Mouse (Mus musculus) hindlimb bud, embryonic 11.5 days (tissue): ENCODE measurements around the gene Ffar4.
A peak's percentile ranks its signal among the peaks of the same experiment; 100 is the strongest.

Experiments used
- DNase-seq: peaks from one replicate; pipeline ENCODE4 v3.0.0-alpha.2; 2012; ENCODE audit warnings: low read depth, low spot score; ENCODE audit errors: extremely low spot score

Gene Ffar4

DNA sequence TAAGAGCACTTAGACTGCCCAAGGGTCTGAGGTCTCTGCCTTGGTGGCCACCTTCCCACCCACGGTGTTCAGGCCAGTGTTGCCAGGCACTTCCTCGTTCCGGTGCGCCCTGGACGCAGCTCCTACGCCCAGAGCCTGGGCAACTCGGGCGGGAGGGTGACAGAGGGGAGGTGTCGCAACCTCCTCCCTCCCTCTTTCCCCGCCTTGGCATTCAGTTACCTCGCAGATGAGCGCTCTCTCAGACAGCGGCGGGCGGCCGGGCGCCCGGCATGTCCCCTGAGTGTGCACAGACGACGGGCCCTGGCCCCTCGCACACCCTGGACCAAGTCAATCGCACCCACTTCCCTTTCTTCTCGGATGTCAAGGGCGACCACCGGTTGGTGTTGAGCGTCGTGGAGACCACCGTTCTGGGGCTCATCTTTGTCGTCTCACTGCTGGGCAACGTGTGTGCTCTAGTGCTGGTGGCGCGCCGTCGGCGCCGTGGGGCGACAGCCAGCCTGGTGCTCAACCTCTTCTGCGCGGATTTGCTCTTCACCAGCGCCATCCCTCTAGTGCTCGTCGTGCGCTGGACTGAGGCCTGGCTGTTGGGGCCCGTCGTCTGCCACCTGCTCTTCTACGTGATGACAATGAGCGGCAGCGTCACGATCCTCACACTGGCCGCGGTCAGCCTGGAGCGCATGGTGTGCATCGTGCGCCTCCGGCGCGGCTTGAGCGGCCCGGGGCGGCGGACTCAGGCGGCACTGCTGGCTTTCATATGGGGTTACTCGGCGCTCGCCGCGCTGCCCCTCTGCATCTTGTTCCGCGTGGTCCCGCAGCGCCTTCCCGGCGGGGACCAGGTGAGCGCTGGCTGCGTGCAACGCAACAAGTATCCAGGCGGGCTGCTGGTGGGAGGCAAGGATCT is at the start of gene Ffar4:
Gene Ffar4, plus strand, starts transcription at position 214 of the 901 bp plus-strand sequence.
- no peak for DNase-seq

DNA sequence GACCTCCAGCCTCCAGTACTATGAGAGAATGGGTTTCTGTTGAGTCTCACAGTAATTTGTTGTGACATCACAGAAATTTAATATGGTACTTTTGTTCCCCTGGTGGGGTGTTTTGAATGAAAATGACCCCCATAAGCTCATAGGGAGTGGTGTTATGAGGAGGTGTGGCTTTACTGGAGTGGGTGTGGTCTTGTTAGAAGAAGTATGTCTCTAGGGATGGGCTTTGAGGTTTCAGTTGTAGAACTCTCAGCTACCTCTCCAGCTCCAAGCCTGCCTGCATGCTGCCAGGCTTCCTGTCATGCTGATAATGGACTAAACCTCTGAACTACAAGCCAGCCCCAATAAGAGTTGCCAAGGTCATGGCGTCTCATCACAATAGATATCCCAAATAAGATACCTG is 47.2 kb upstream of the Ffar4 start:
- no peak for DNase-seq

DNA sequence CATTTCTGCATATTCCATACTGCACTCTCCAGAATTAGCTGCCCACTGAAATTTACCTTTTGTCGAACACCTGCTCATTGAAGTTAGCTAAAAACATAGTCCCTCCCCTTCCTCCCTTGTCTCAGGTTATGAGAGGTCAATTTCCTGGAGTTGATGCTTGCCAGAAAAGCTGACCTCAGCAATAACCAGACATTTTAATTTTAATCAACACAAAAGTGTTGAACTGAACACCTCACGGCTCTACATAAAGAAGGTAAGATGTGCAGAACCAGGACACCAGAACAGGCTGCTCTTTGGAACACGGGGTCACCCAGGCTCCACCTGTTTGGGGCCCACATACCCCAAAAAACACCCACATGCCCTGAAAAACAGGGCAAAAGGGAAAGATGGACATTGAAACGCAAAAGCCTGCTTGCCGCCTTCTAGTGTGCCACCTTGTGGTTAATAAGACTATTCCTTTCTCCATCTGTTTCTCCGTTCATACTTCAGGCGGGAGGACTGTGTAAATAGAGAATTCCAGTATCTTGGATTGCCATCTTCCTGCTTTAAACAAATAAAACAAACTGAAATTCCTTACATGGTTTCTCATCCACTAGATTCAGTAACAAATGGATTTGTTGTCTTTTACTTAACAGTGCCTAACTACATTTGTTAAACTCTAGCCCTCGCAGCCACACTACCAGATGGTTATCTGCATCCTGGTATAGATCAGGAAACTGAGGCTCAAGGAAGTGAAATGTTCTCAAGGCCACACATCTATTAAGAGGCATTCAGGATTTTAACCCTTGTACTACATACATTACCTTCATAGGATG is 43.4 kb upstream of the Ffar4 start:
- DNase-seq: no peak

DNA sequence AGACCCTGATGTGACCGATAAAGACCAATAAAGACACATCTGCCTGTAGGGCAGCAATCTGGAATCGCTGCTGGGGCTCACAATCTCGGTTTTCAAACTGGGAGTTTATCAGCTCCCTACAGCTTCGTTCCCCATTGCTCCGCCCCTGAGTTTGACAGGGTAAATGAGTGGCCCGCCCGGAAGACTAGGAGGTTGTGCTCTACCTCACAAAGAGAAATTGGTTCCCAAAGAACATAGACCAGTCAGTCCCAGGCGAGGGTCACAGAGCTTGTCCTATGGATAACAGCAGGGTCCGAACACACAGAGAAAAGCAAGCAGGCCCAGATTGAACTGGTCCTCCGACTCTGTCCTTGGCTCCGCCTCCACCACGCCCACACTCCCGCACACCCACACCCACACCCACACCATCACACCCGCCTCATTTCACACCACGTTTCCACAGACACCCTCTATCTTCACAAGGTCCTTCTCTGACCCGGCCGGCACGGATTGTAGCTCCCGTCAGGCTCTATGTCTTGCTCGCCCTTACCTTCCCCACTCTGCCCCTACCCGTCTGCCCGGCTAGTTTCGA is 42.6 kb upstream of the Ffar4 start:
- DNase-seq: no peak

DNA sequence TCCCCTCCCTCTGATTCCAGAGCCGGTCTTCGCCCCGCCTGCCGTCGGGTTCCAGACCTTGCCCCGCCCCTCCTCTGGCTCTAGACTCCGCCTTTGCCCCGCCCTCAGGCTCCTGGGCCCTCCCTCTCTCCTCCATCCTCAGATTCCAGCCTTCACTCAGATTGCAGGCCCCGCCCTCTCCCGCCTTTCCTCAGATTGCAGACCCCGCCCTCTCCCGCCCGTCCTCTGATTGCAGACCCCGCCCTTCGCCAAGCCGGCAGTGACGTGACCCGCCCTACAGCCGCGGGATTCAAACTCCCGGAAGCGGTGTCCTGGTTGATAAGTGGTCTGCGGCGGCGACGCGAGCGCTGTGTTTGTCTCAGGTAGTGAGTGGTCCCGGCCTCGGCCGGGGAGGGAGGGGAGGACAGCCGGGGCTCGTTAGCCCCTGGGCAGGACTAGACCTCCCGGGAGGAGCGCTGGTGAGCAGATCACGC is 42.1 kb upstream of the Ffar4 start, which contains the start of gene Cep55:
Gene Cep55, plus strand, starts transcription at position 292 of the 473 bp plus-strand sequence.
- peak; percentile 88 for DNase-seq

DNA sequence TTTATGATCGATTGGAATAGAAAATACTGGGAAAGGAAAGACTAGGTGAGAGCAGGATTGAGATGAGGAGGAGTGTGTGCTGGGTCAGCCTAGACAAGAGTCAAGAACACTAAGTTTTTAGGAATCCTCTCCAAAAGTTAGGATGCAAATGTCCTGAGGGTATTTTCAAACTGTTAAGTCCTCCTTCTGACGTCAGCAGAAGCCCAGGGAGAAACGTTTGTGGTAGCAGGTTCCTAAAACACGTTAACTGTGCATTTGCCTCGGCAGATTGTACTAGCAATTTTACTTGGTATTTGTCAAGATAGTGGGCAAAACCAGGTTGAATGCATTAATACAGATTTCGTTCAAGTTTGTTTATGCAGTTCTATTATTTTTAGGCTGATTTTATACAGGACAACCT is 41.1 kb upstream of the Ffar4 start:
- no peak for DNase-seq

DNA sequence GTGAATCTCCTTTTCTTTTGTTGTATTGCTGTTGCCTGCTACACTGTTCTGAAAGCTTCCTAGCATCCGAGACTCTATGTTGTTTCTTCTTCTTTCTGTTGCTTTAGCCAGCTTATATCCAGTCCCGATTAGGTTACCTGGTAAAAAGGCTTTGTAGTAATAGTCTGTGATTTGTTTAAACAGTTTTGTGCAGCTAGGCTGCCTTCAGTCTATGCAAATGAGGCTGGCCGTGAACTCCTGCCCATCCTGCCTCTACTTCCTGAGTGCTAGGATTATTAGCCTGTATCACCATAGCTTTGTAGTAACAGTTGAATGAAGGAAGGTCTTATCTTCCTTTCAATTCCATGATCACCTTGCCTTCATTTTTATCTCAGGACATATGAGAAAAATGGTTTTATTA is 40.6 kb upstream of the Ffar4 start:
- no peak for DNase-seq

DNA sequence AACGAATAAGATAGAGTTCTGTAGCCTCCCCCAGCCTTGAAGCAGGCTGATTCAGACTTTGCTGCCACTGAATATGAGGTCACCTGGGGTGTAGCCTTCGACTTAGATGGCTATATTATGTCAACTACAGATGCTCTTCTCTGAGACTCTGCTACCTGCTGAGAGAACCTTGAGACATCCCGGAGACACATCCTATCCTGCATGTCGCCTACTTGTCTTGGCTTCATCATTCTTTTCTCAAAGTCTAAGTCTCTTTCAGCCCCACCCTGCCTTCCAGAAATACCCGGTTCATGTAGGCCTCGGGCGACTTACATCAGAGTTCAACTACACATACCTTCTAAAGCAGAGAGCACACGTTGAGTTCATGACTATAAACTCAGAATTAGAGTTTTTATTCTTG is 39.9 kb upstream of the Ffar4 start:
- DNase-seq: no peak

DNA sequence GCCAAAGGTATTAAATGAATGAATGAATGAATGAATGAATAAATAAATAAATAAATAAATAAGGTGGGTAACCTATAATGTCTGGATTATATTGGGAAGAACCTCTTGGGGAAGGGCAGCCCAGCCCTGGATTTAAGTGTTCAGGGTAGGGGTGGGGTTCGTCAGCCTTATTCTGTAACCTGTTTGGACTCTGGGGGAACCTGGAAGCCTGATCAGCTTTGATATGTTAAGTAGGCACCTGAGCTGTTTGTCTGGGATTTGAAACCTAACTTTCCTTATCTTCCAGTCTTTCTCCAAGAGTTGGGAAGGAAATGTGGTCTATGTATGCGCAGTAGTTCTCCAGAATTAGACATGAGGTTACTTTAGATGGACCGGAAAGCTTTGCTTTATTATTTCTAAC is 33.7 kb upstream of the Ffar4 start:
- DNase-seq: no peak

DNA sequence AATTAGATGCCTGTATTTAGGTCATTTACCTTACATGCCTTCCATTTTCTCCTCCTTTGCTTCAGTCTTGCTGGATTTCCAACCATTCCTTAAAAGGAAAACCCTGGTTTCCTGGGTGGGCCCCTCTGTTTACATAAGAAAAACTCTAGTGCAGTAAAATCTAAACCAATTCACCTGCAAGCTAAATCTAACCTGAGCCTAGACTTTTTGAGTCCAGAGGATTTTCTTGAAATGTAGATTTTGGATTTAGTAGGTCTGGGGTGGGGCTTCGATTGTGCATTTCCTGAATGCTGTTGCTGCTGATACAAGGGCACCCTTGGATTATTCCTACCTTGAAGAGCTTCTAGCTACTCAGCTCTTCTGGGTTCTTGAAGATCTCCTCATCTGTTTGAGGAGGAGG is 32.8 kb upstream of the Ffar4 start:
- no peak for DNase-seq

DNA sequence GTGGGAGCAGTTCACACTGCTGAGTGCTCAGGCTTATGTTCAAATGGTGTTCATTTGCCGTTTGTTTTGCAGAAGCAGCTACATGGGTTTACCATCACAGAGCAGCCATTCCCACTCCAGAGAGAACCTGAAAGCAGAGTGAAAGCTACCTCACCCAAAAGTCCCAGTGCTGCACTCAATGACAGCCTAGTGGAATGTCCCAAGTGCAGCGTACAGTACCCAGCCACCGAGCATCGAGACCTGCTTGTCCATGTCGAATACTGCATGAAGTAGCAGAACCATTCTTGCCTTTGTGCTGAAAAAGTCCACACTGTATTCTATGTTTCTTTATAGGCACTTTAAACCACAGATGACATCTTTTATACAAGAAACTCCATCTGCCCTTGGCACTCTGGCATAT is 23.6 kb upstream of the Ffar4 start:
- DNase-seq: no peak

DNA sequence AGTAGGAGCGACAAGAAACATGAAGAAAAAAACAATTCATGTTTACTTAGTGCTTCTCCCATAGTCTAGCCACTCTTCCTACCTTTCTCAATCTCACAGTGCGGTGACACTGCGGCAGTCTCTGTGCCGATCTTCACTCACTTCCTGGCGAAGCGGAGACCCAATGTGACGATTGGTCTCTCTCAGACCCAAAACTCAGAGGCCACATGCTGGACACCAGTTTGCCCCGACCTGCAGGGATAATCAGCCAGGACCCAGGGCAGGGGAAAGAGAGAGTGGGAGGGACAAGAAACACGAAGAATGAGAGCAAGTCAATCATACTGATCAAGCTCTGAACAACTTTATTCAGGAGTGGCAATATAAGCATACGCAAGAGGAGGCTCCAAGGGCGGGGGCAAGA is 21.8 kb upstream of the Ffar4 start:
- DNase-seq: no peak

DNA sequence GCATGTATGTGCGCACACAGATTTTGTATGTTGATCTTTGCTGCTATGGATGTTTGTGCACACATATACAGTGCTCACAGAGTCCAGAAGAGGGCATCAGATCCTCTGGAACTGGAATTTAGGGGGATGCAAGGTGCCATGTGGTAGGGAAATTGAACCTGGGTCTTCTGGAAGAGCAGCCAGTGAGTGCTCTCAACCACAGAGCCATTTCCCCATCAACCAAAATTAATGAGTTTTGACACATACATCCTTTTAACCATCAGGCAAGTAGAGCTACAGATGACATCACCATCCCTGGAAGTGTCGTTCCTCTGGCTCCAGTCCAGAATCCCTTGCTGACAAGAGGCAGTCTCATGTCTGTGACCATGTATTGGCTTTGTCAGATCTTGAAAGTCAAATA is 20.6 kb upstream of the Ffar4 start:
- no peak for DNase-seq

DNA sequence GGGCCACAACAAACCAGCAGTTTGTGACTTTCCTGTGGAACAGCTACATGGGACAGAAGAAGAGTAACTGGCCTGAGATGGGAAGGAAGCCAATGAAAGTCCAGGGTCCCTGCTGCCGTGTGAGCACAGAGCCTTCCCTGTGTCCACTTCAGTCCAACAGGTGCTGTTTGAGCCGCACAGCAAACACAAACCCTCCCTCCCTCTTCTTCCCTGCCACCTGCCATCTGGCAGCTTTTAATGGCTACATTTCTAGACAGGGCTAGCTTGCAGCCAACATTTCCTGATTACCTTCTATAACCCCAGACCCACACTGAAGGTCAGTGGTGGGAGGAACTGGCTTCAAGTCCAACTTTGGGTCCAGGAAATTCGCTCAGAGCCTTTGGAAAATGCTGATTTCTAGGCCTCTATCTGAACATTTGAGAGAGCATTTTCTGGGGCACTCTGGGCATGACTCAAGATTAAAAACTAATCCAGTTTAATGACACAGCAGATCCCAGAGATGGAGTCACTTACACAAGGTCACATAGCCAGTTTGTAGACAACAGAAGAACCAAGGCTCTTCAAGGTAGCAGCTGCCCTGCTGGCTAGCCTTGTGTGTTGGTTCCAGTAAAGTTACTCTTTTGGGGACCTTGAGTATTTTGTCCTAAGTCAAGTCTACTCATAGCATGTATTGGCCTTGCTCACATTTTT is 18.9 kb upstream of the Ffar4 start:
- DNase-seq: no peak

DNA sequence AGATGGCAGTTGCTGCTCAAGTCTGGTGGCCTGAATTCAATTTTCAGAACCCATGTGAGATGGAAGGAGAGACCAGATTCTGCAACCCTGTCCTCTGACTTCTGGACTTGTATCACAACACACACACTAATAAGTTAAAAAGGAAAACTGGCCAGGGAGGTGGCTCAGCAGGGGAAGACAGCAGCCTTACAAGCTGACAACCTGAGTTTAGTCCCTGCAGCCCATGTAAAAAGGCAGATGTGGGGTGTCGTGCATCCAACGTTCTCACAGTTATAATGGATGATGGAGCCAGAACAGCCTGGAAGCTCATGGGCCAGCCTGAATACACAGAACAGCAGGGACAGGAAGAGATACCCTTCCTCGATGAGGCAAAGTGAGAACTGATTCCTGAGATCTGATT is 15.5 kb upstream of the Ffar4 start:
- no peak for DNase-seq

DNA sequence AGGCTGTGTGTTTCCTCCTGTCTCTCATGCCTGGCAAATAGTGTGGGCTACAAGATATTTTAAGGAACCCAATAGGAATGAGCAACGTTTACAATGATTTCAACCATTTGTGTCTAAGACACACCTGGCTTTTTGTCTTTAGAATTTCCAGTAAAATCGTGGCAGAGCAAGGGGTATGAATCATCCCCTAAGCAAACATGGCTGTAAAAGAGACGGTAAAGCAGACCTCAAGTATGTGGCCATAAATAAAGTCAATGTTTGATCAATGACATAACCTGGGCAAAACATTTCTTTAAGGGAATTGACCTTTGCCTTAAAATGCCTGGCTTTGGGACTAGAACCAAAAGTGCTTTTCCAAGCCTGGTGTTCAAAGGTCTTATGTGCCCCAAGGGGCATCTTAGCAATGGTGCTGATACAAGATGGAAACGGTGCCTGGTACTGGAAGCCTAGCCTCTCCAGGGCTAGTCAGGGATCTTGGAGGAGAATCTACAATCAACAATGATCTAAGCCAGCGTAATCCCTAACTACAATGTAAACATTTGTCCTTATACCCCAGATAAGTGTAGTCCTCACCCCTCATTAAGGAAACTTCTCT is 13.8 kb upstream of the Ffar4 start:
- no peak for DNase-seq

DNA sequence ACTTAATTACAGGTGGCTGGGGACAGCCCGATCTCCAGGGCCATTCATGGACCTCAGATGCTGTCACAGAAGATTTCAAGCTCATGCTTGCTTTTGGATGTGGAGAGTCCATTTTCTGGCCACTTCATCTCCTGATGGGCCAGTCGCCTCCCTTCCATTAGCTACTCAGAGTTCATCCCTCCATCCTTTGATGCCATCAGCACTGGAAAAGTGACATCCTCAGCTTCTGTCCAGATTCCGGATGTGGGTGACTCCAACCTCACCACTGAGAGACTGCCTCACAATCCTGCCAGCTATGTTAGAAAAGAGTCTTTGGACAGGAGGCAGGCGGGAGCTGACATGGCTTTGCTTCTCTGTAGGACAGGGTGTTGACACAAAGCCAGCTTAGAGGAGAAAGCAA is 11.0 kb upstream of the Ffar4 start:
- DNase-seq: no peak

DNA sequence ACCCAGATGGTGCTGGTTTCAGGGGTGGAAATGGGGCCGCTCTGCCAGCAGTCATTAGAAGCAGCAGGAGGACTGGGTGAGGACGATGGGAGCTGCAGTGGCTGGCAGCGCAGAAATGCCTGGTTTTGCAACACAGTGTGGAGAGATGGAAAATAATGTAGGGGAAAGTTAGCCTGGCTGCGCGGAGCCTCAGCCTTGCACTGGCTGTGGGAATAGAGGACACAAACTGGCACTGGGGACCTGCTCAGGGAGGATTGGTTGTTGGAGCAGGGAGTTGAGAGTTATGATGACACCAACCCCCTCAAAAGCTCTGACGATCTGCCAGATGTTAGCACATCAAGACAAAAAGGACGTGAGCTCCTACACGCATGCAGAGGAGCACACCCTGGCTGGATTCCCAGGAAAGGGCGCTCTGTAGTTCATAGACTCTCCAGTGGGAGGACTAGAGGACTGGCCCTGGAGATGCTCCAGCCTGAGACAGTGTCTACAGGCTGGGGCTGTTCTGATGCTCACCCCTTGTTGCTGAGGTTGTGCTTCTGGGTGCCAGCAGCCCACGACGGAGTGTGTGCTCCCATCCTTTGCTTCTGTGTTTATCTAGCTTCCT is 9.8 kb upstream of the Ffar4 start:
- no peak for DNase-seq

DNA sequence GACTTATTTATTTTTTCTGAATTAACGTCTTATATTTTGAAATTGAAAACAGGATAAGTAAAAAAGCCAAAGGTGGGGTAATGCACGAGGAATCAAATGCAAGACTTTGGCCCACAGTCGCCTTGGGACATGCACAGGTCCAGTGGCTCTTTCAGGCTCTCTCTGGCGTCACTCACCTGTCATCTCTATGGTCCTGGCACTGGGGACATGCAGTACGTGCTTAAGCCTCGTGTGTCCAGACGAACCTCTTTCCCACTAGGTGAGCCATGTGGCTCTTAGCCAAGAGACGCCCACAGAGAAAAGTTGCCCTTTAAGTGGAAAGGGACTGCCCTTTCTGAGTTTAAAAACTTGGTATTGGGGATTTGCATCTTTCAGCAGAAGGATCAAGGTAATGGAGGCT is 7.5 kb upstream of the Ffar4 start:
- no peak for DNase-seq

DNA sequence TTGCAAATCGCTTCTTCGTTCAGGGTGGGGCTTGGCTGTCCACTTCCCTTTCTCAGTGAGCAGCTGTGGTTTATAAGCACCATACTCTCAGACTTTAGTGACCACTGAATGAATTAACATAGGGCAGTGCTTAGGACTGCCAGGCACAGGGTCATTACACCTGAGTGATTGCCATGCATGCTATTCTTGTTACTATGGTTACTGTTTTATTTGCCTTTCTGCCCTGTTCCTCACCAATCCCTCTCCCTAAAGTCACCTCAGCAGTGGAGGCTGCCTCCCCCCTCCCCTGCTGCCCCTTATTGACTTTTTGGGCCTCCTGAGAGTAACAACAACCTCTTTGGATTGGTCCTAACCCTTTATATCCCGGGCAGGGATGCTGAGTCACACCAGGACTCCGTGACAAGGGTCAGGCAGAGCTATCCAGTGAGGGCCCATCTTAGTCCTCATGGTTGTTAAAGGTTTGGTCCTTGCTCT is 5.3 kb upstream of the Ffar4 start:
- no peak for DNase-seq
